Mouse (Mus musculus) liver, adult 2 months (tissue): ENCODE measurements around the gene Btbd10. TPM values are rescaled to one million over a fixed set of nuclear protein-coding genes. Genes with fewer than 3 reads are reported as not detected.

Source experiments
- DNase-seq: peaks from one replicate; pipeline ENCODE4 v3.0.0-alpha.2; 2011; ENCODE audit warnings: low read depth, low spot score; ENCODE audit errors: extremely low read depth
- H3K27ac ChIP-seq: fragments of 200-500 bp; replicated peaks from 2 replicates; pipeline ENCODE4 v1.5.1; 2012; ENCODE audit warnings: low read depth, mild to moderate bottlenecking, control low read depth, inconsistent platforms, low read length; ENCODE audit not compliant: insufficient read depth
- H3K27me3 ChIP-seq: fragments of 200-500 bp; 2 replicates; pipeline ENCODE4 v1.6.1; 2012; ENCODE audit warnings: mild to moderate bottlenecking, moderate library complexity, low read length, inconsistent platforms; ENCODE audit not compliant: control insufficient read depth, insufficient read depth
- H3K36me3 ChIP-seq: fragments of 200-500 bp; 2 replicates; pipeline ENCODE4 v1.6.1; 2012; ENCODE audit warnings: low read length, inconsistent platforms; ENCODE audit not compliant: control insufficient read depth, insufficient read depth
- H3K4me1 ChIP-seq: fragments of 200-500 bp; 2 replicates; pipeline ENCODE4 v1.6.1; 2011; ENCODE audit warnings: low read length; ENCODE audit not compliant: control insufficient read depth, insufficient read depth
- H3K4me3 ChIP-seq: fragments of 200-500 bp; 2 replicates; pipeline ENCODE4 v1.5.1; 2011; ENCODE audit warnings: low read depth, mild to moderate bottlenecking, control low read depth, low read length, moderate library complexity; ENCODE audit not compliant: insufficient read depth
- H3K79me2 ChIP-seq: fragments of 200-500 bp; 2 replicates; pipeline ENCODE4 v1.6.1; 2012; ENCODE audit warnings: inconsistent platforms, mild to moderate bottlenecking, low read length, moderate library complexity; ENCODE audit not compliant: control insufficient read depth, insufficient read depth
- H3K9ac ChIP-seq: fragments of 200-500 bp; 2 replicates; pipeline ENCODE4 v1.6.1; 2012; ENCODE audit warnings: low read depth, mild to moderate bottlenecking, control low read depth, inconsistent platforms, low read length
- CTCF ChIP-seq: fragments of 200-500 bp; IDR thresholded peaks from 2 replicates; pipeline ENCODE4 v1.5.1; 2011; ENCODE audit warnings: low read depth, low read length, control low read depth
- POLR2A ChIP-seq: fragments of 200-500 bp; IDR thresholded peaks from 2 replicates; pipeline ENCODE4 v1.6.1; 2011; ENCODE audit warnings: low read length, control low read depth; ENCODE audit not compliant: insufficient read depth; ENCODE audit errors: extremely low read depth
- WGBS: fragments of 180-500 bp; shearing (Covaris S2); methylation state at CpG from one replicate; pipeline ENCODE4 v1.1.7; 2018; 5-methylcytosine and 5-hydroxymethylcytosine counted together
- polyA plus RNA-seq: library from polyadenylated mRNA; depleted of rRNA; stranded (reverse); fragments of >200 nt; gene quantifications from 2 replicates; pipeline ENCODE4 v1.2.3, GENCODE M21; 2012
- total RNA-seq: library from RNA; depleted of rRNA; stranded (reverse); fragments of >200 nt; gene quantifications from 2 replicates; pipeline ENCODE4 v1.2.3, GENCODE M21; 2014

Gene Btbd10
- total and polyA plus RNA-seq, 2 experiments = 2.1 to 2.7 TPM

GRCm38 (mm10) chr7:113320128-113320527, 49.1 kb downstream of the Btbd10 start:
- no peak overlapping the region for H3K4me3 ChIP-seq
- 26% methylated on average over 1 of the region's 1 CpGs for WGBS
- H3K79me2 ChIP-seq = no peaks in the 10 kb centered on the region
- H3K36me3 ChIP-seq = peaks cover 7% of the 10 kb centered on the region
- no peak overlapping the region for H3K27ac ChIP-seq
- no peak for DNase-seq
- no peak overlapping the region for H3K9ac ChIP-seq
- no peaks in the 10 kb centered on the region for H3K4me1 ChIP-seq
- no peak for TF ChIP-seq CTCF
- no peak for TF ChIP-seq POLR2A
- H3K27me3 ChIP-seq = no peaks in the 10 kb centered on the region

DNA sequence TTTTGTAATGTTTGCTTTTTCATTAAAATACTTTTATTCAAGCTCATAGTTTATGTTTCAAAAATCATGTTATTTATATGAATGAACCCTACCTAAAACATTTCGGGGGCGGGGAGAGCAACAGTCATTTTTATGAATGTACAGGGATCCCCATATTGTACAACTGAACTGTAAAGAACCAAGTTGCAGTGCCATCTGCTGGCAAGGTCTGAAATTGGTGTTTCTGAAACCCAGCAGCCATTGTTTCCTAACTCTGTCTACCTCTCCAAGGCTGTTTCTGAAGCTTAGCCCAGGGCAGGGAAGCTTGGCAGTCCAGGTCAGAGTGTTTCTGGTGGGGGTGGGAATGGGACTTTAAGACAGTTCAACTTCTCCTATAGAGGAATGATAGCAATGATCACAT, 57.4 kb downstream of the Btbd10 start:
- H3K4me3 ChIP-seq = no peak overlapping the region
- no peaks in the 10 kb centered on the region for H3K79me2 ChIP-seq
- H3K9ac ChIP-seq = no peak overlapping the region
- no peaks in the 10 kb centered on the region for H3K27me3 ChIP-seq
- H3K27ac ChIP-seq = no peak overlapping the region
- no peak for TF ChIP-seq POLR2A
- TF ChIP-seq CTCF = no peak
- 52% methylated on average over 2 of the region's 2 CpGs for WGBS
- H3K4me1 ChIP-seq = no peaks in the 10 kb centered on the region
- DNase-seq = peak; percentile 17
- peaks cover 39% of the 10 kb centered on the region for H3K36me3 ChIP-seq

DNA sequence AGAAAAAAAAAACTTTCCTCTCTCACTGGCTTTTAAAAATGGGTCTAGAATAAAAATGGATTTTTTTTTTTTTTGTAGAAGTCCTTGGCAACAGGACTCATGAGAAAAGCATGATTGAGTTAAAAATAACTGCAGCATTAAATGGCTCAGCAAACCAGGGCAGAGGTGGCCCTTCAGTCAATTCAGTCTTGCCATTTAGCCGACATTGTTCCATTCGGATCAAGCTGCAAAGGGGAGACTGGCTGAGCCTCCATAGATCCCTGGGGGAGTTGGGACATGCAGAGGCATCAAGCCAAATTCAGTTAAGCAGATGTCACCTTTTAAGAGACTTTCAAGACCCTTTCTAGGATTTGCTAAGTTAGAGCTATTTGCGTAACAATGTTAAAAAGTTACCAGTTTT, 59.1 kb downstream of the Btbd10 start:
- no peaks in the 10 kb centered on the region for H3K27me3 ChIP-seq
- H3K36me3 ChIP-seq = peaks cover 38% of the 10 kb centered on the region
- 80% methylated on average over 3 of the region's 3 CpGs for WGBS
- no peaks in the 10 kb centered on the region for H3K79me2 ChIP-seq
- DNase-seq = no peak
- H3K4me1 ChIP-seq = no peaks in the 10 kb centered on the region
- H3K9ac ChIP-seq = no peak overlapping the region
- H3K27ac ChIP-seq = no peak overlapping the region
- no peak for TF ChIP-seq POLR2A
- no peak for TF ChIP-seq CTCF
- no peak overlapping the region for H3K4me3 ChIP-seq

DNA sequence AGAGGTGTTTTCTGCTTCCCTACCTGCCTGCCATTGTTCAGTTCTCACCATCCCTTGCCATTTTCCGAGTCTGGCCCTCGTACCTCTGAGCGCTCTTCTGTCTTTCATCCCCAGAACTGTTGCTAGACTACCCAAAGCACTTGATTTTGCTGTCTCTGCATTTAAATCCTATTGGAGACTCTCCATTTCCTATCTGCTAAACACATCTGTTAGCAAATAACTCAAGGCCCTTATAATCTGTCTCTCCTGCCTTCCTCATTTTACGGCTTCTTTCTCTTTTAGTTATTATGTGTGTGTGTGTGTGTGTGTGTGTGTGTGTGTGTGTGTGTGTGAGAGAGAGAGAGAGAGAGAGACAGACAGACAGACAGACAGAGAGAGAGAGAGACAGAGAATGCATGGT, 71.4 kb downstream of the Btbd10 start:
- no peaks in the 10 kb centered on the region for H3K4me1 ChIP-seq
- no peaks in the 10 kb centered on the region for H3K27me3 ChIP-seq
- TF ChIP-seq CTCF = no peak
- TF ChIP-seq POLR2A = no peak
- no peak overlapping the region for H3K4me3 ChIP-seq
- H3K79me2 ChIP-seq = no peaks in the 10 kb centered on the region
- DNase-seq = no peak
- no peak overlapping the region for H3K9ac ChIP-seq
- no peak overlapping the region for H3K27ac ChIP-seq
- WGBS = 94% methylated on average over 4 of the region's 4 CpGs
- peaks cover 50% of the 10 kb centered on the region for H3K36me3 ChIP-seq

- Histone ChIP-seq H3K4me3 (no peak overlapping the region), H3K4me1 (no peaks in the 10 kb centered on the region), H3K9ac (no peak overlapping the region)
These were observed 73.9 kb downstream of the Btbd10 start for GRCm38 (mm10) chr7:113295077-113295890.

DNA sequence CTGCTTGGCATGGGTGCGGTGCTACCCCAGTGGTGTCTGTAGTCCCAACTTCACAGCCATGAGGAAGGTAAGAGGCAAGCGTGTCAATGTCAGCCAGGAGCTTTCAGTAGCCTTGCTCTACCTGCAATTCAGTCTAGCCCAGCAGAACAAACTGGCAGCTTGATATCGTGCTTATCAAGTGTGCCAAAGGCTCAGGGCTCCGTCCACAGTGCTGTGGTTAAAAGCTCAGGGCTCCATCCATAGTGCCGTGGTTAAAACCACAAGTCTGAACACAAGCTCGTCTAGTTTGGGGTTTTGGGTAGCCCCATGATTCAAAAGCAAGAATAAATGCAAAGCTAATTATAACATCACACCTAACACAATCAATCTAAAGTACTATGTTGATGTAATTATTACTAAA, 74.6 kb downstream of the Btbd10 start:
- Histone ChIP-seq H3K27me3 (no peaks in the 10 kb centered on the region), H3K4me1 (no peaks in the 10 kb centered on the region), H3K4me3 (no peak overlapping the region), H3K36me3 (peaks cover 34% of the 10 kb centered on the region; the same call in 1 of the 2 replicates), H3K9ac (no peak overlapping the region), H3K27ac (no peak overlapping the region), H3K79me2 (no peaks in the 10 kb centered on the region)
- 92% methylated on average over 6 of the region's 6 CpGs for WGBS
- no peak for DNase-seq
- TF ChIP-seq POLR2A = no peak
- no peak for TF ChIP-seq CTCF

More at GRCm38 (mm10) chr7:113295077-113295890, 73.9 kb downstream of the Btbd10 start:
- 76% methylated on average over 17 of the region's 17 CpGs for WGBS
- no peaks in the 10 kb centered on the region for H3K79me2 ChIP-seq
- DNase-seq = no peak
- H3K27ac ChIP-seq = no peak overlapping the region
- no peaks in the 10 kb centered on the region for H3K27me3 ChIP-seq
- TF ChIP-seq CTCF (no peak), POLR2A (no peak)
- H3K36me3 ChIP-seq = peaks cover 38% of the 10 kb centered on the region; the same call in 1 of the 2 replicates
